Mouse (Mus musculus): ENCODE results near the gene Bid. TPM values are rescaled to one million over a fixed set of nuclear protein-coding genes. Genes with fewer than 3 reads are reported as not detected.

Gene Bid
- total and polyA plus RNA-seq, 3 experiments, result 28.2 to 50.2 TPM; not detected in 1

GRCm38 (mm10) chr6:120903961-120904360 is 12.7 kb downstream of the Bid start:
- Histone ChIP-seq H3K27ac (ENCODE audit: control insufficient read depth, low read depth, low read length) (no peak overlapping the region), H3K9ac (ENCODE audit: control insufficient read depth, low read depth, low read length, poor library complexity, severe bottlenecking) (no peak overlapping the region), H3K4me1 (ENCODE audit: control insufficient read depth in 1 of 2, insufficient read depth in 2 of 2, low read length in 2 of 2) (peaks cover 5 to 23% of the 10 kb centered on the region in 2 experiments), H3K27me3 (ENCODE audit: control insufficient read depth in 1 of 2, insufficient read depth in 2 of 2, low read length in 2 of 2) (no peaks in the 10 kb centered on the region), H3K9me3 (replicated peaks; ENCODE audit: insufficient read depth, low read length) (no peaks in the 10 kb centered on the region), H3K79me2 (ENCODE audit: control insufficient read depth, insufficient read depth, low read length, poor library complexity) (peaks cover 4% of the 10 kb centered on the region; the same call in 1 of the 2 replicates), H3K36me3 (ENCODE audit: control insufficient read depth in 1 of 2, insufficient read depth in 2 of 2, low read length in 2 of 2) (peaks cover 2 to 17% of the 10 kb centered on the region in 2 experiments), H3K4me3 (ENCODE audit: control insufficient read depth in 1 of 2, insufficient read depth in 1 of 2, low read depth in 2 of 2, low read length in 2 of 2) (no peak overlapping the region)
- no peak for TF ChIP-seq SIN3A (IDR thresholded peaks at IDR 0.05; ENCODE audit: low read length)
- TF ChIP-seq CTCF (IDR thresholded peaks at IDR 0.05 in 2 of 3, conservative IDR thresholded peaks at IDR 0.05 in 1 of 3; ENCODE audit: control insufficient read depth in 1 of 3, insufficient read depth in 1 of 3, low read depth in 2 of 3, low read length in 3 of 3, poor library complexity in 1 of 3, severe bottlenecking in 1 of 3), result peak in 1 of 3 experiments; percentile 3; a peak in 1 of 6 replicates
- no peak for DNase-seq (ENCODE audit: low read depth, low spot score)

DNA sequence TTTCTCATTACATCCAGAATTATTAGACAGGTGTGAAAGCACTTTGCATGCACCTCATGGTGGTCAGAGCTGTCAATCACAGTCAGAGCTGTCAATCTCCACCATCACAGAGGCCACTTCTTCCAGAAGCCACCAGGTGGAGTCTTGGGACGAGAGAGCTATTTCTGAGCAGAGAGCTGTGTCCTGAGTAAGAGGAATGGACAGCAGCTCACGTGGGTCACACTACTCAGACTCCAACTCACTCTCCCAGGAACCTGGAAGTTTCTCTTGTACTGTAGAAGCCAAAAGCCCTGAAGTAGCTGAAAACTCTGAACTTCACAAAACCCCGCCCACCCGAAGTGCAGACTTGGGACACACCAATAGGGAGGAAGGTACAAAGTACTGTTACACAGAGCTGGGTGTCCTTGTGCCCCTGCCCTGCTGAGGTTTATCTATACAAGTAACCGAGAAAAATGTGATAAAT is 13.2 kb downstream of the Bid start:
- Histone ChIP-seq H3K27ac (ENCODE audit: control insufficient read depth, low read depth, low read length) (no peak overlapping the region), H3K4me3 (ENCODE audit: control insufficient read depth in 1 of 2, insufficient read depth in 1 of 2, low read depth in 2 of 2, low read length in 2 of 2) (no peak overlapping the region), H3K27me3 (ENCODE audit: control insufficient read depth in 1 of 2, insufficient read depth in 2 of 2, low read length in 2 of 2) (no peaks in the 10 kb centered on the region), H3K36me3 (ENCODE audit: control insufficient read depth in 1 of 2, insufficient read depth in 2 of 2, low read length in 2 of 2) (peaks cover 2 to 17% of the 10 kb centered on the region in 2 experiments), H3K79me2 (ENCODE audit: control insufficient read depth, insufficient read depth, low read length, poor library complexity) (peaks cover 4% of the 10 kb centered on the region; the same call in 1 of the 2 replicates), H3K4me1 (ENCODE audit: control insufficient read depth in 1 of 2, insufficient read depth in 2 of 2, low read length in 2 of 2) (peaks cover 5 to 22% of the 10 kb centered on the region in 2 experiments), H3K9ac (ENCODE audit: control insufficient read depth, low read depth, low read length, poor library complexity, severe bottlenecking) (no peak overlapping the region), H3K9me3 (replicated peaks; ENCODE audit: insufficient read depth, low read length) (no peaks in the 10 kb centered on the region)
- DNase-seq (ENCODE audit: low read depth, low spot score), result peak; percentile 56
- no peak for TF ChIP-seq NRF1 (IDR thresholded peaks at IDR 0.05; ENCODE audit: insufficient read depth, low read depth, low read length, poor library complexity, severe bottlenecking)
- TF ChIP-seq MAFK (IDR thresholded peaks at IDR 0.05; ENCODE audit: borderline replicate concordance, low read depth, low read length), result no peak
- no peak for TF ChIP-seq RCOR1 (IDR thresholded peaks at IDR 0.05; ENCODE audit: low read depth, low read length)
- no peak for TF ChIP-seq KAT2A (conservative IDR thresholded peaks at IDR 0.05; ENCODE audit: low read depth, low read length)
- peak; percentile 84 for TF ChIP-seq SMC3 (IDR thresholded peaks at IDR 0.05; ENCODE audit: low read depth, low read length)
- no peak for TF ChIP-seq ZNF384 (IDR thresholded peaks at IDR 0.05; ENCODE audit: low read depth, low read length)
- TF ChIP-seq ZC3H11A (IDR thresholded peaks at IDR 0.05; ENCODE audit: low read depth, low read length), result peak; percentile 56
- TF ChIP-seq CTCF (IDR thresholded peaks at IDR 0.05 in 2 of 3, conservative IDR thresholded peaks at IDR 0.05 in 1 of 3; ENCODE audit: control insufficient read depth in 1 of 3, insufficient read depth in 1 of 3, low read depth in 2 of 3, low read length in 3 of 3, poor library complexity in 1 of 3, severe bottlenecking in 1 of 3), result peak; percentile 64 to 73 (median 67)
- peak; percentile 54 for TF ChIP-seq RAD21 (IDR thresholded peaks at IDR 0.05; ENCODE audit: low read depth, low read length)

- no peak overlapping the region for H3K4me3 ChIP-seq (ENCODE audit: control insufficient read depth in 1 of 2, insufficient read depth in 1 of 2, low read depth in 2 of 2, low read length in 2 of 2)
- peak; percentile 70 for DNase-seq (ENCODE audit: low read depth, low spot score)
- peaks cover under 1 to 6% of the 10 kb centered on the region in 2 experiments for H3K36me3 ChIP-seq (ENCODE audit: control insufficient read depth in 1 of 2, insufficient read depth in 2 of 2, low read length in 2 of 2)
- H3K9ac ChIP-seq (ENCODE audit: control insufficient read depth, low read depth, low read length, poor library complexity, severe bottlenecking), result no peak overlapping the region
- H3K4me1 ChIP-seq (ENCODE audit: control insufficient read depth in 1 of 2, insufficient read depth in 2 of 2, low read length in 2 of 2), result peaks cover 2 to 11% of the 10 kb centered on the region in 2 experiments; a peak in 2 of 4 replicates
- no peaks in the 10 kb centered on the region for H3K9me3 ChIP-seq (replicated peaks; ENCODE audit: insufficient read depth, low read length)
- TF ChIP-seq POLR2AphosphoS5 (IDR thresholded peaks at IDR 0.05; ENCODE audit: borderline replicate concordance, low read depth, low read length) (no peak), ETS1 (IDR thresholded peaks at IDR 0.05; ENCODE audit: low read depth, low read length) (0 out of 2 replicates have a peak, but pooled peaks have one; percentile 7)
- no peak overlapping the region for H3K27ac ChIP-seq (ENCODE audit: control insufficient read depth, low read depth, low read length)
- no peaks in the 10 kb centered on the region for H3K27me3 ChIP-seq (ENCODE audit: control insufficient read depth in 1 of 2, insufficient read depth in 2 of 2, low read length in 2 of 2)
- H3K79me2 ChIP-seq (ENCODE audit: control insufficient read depth, insufficient read depth, low read length, poor library complexity), result peaks cover 4% of the 10 kb centered on the region; the same call in 1 of the 2 replicates
Observed at GRCm38 (mm10) chr6:120901776-120902645, 14.6 kb downstream of the Bid start.

Data from MEL (cell line).